Mouse (Mus musculus) layer of hippocampus, postnatal 36 days (tissue): ENCODE measurements around the gene Asb2. TPM values are rescaled to one million over a fixed set of nuclear protein-coding genes. Genes with fewer than 3 reads are reported as not detected.

Experiments
- DNase-seq, 2 experiments: peaks; one replicate each; pipeline ENCODE4 v3.0.0; 2022
- total RNA-seq, 2 experiments: library from RNA; stranded (reverse); gene quantifications; 2 replicates each; pipeline ENCODE4 v1.2.3; 2021

Asb2 gene
- 1 to 10 TPM; 1.6 to 1.7 TPM for total RNA-seq

DNA sequence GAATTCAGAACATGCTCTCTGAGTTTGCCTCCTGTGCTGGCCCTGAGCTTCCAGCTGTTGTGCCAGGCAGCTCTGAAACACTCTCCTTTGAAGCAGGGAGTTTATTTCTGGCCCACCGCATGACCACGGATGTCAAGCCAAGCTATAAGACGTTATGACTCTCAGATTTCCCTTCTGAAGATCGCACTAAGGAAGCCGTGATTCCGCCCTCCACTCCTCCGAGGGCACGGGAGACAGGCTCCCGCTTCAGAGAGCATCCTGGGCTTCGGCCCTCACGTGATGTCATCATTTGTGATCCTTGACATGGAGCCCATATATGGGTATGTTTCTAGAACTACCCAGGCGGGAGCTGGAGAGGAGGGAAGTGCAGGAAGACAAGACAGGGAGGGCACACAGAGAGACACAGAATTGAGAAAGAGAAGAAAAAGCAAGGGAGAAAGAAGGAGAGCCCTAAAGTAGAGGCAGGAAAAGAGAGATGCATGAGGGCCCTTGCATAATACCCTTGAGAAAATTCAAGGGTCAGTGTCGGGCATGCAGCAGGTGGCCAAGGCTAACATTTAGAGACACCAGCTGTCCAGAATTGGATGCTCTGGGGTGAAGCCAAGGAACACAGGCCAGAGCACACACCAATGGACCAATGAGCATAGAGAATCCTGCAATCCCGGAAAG lies at the start of gene Asb2:
TSS of gene Asb2 (minus strand) at position 256 of the 669 bp plus-strand sequence.
- DNase-seq: no peak

DNA sequence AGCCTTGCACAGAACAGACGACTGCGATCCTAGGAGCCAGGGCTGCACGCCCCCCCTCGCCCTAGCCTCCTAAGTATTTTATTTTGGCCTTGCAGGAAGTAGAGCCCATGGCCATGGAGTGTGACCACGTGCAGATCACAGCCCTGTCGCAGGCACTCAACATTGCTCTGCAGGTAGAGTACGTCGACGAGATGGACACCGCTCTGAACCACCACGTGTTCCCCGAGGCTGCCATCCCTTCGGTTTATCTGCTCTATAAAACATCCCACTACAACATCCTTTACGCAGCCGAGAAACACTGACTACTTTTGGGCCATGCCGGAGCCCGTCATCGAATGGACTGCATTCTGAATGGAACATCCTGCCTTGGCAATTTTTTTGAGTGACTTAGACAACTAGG lies 48.3 kb upstream of the Asb2 start:
- DNase-seq: no peak

DNA sequence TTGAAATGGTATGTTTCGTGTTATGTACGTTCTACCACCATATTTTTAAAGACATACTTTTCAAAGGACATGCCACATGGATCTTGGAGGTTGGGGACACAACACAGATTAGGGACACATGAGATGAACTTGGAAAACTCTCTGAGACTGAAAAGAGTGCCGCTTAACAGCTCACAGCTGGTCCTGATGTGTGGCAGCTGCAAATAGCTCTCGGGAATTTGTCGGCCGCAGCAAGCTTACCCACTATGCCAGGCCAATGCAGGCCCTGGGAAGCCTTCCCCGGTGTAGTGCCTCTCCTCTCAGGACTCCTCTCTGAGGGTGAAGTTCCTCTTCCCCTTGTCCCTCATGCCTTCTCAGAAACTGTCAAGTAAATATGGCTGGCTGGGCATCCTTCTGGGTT lies 41.0 kb upstream of the Asb2 start:
- DNase-seq: no peak

DNA sequence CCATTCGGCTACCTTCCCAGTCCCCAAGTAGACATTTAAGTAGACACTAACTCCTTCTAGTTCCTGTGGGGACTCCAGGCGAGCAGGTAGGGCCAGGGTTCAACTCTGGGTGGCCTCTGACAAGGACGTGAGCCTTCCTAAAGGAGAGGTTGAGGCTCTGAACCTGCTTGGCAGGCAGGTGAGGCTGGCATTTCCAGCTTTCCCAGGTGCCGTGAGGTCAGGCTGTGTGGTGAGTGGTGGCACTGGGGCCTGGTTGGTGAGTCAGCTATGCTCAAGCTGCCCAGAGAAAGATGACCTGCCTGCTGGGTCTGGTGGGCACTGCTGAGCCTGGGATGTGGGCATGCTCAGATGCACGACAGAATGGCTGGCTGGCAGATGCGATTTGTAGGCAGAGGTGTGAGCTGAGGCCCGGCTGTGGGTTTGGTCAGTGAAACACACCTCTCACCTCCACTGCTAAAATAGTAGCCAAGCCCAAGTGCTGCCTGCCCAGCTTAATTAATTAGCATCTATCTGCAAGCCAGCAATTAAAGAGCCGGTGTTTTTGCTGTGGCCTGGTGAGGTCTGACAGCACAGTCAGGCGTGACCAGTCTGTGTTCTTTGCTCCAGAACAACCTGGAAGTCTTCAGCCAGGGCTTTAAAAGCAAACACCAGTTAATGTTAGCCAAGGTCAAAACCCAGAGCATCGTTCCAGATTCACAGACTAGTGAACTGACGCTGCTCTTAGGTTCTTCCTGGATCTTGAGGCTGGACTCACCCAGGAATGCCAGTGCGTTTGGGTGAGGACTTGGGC lies 39.9 kb upstream of the Asb2 start:
- DNase-seq: no peak

DNA sequence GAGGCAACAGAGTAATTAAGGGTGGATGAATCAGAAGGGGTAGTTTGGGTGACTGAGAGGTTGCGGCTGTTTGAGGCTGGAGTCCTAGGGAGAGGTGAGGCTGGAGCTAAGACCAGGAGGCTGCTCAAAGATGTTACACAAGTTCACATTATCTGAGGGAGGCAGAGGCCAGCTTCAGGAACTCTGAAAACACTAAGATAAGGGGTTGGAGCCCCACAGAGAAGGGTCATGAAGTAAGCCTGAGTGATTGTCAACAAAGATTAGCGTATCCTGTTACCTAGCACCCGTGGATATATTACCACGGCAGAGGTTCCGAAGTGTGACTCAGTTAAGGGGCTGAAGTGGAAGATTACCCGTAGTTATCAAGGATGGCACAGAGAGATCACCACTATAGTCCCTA lies 37.7 kb upstream of the Asb2 start:
- no peak for DNase-seq

DNA sequence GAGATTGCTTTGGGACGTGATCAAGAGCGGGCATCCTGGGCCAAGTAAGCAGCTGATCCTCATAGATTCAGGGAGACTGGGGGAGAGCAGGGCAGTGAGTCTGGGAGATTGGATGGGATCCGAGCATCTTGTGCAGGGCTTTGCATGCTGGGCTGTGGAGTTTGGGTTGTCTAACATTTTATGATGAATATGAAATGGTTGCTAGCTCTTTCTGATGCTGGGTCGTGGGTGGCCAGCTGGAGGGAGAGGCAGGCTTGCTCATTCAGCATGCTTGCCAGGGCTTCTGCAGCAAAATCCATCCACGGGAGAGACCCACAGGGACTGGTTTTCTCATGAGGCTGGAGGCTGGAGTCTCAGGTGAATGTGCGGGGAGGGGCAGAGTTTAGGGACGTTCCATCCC lies 35.3 kb upstream of the Asb2 start:
- peak; percentile 65 to 74 for DNase-seq

DNA sequence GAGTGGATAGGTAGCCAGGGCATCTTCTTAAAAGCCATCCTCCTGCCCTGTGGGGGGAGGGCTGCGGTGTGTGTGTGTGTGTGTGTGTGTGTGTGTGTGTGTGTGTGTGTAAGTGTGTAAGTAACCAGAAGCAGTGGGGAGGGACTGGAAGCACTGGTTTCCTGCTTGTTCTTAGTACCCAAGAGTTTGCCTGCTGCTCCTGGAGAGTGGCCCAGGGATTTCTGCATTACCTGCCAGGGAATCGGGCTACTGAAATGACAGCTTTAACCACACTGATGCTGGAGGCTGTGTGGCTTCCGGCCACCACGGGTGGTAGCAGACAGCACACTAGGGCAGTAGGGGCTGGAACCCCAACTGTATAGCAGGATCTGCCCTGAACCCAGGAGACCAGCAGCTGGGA lies 34.2 kb upstream of the Asb2 start:
- no peak for DNase-seq

DNA sequence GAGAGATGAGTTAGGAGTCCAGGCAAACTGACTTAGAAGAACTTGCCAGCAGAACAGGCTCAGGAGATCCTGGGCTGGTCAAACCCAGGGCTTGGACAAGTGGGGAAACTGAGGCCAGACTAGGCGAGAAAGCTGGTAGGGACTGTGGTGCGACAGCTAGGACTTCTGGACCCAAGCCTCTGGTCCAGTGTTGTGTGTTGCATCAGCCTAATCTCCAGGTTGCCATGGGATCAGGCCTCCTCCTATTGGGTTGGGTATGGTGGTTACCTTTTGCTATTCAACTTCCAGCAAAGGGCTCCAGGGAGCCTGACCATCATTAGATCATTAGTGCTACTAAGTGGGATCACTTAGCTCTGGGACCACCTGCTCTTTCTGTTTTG lies 33.5 kb upstream of the Asb2 start:
- DNase-seq: no peak

DNA sequence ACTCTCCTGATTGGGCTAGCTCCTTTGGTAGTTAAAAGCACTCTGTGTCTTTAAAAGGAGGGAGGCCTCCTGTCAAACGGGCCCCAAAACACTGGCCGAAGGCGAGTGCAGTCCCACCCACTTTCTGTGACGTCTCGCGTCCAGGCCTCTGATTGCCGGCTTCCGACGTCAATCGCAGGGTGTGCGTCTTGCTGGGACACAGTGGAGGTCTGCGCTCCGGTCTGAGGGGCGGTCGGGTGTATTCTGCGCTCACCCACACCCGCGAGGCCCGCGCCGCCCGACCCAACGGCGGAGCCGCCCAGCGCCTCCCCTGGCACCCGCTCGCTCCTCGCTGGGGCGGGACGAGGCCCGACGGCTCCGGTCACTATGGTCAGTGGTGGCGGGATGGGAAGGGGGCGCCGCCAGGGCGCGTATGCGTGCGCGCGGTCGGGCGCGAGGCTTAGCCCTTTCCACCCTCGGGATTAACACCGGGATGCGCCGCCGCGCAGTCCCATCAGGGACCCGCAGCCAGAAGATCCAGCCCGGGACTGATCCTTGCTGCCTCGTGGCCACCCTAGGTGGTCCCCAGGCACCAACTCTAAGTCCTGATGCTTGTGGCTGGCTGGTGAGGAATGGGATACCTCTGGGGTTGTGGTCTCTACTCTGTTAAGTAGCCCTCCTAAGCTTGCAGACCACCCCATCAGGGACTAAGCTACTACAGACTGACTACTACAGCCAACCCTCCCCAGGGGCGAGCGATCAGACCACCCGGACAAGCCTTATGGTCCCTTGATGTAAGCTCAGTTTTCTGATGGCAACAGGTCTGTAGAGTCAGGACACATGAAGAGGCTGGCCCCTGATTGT lies 32.9 kb upstream of the Asb2 start, which contains the start of gene Otub2:
TSS of gene Otub2 (plus strand) at position 178 of the 843 bp plus-strand sequence.
- peak; percentile 98 for DNase-seq

DNA sequence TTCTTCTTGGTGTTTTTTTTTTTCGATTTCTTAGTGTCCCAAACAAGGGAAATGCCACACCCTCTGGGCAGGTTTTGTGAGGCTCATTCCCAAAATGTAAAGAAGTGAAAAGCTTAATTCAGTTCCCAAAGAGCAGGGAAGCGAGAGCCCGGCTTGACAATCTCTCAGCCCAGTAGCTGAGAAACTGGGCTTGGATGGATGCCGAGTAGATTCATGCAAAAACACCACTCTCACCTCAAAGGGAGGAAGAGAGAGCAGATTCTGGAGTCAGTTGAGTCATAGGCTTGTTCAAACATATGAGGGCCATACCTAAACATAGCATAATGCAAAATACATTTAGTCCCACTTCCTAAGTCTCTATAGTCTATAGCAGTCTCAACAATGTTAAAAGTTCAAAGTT lies 24.4 kb upstream of the Asb2 start:
- DNase-seq: no peak

DNA sequence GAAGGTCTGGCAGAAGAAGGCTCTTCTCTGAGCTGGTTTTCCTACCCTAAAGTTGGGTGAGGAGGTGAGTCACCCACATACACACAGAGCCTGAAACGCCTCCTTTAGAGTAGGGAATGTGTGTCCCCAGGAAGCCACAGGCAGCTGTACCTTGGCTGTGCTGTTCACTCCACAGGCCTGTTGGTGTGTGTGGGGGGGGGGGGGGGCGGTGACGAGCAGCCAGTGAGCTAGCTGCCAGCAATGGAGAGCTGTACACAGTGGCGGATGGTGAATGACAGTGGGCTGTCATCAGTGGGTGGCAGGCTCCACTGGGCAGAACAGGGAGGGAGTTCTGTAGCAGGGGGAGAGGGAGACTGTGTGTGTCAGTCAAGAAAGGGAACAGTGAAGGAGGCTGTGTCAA lies 21.0 kb upstream of the Asb2 start:
- DNase-seq: peak; percentile 51 to 57

DNA sequence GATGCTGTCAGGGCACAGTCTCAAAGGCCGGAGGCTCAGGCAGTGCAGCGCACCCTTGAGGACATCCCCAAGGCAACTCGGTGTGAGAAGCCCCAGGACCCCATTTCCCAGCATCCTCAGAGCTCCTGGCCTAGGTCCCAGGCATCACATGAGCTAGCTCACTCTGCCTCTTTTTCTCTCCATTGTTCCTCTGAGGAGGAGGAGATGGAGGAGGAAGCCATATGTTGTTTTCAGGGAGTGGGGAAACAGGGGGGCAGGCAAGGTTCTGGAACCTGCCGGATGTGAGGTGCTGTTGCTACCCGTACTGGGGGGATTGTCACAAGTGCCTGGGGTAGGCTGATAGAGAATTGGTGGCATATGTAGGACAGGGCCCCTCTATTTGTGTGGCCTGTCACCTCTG lies 20.3 kb upstream of the Asb2 start:
- DNase-seq: peak; percentile 75 to 76

DNA sequence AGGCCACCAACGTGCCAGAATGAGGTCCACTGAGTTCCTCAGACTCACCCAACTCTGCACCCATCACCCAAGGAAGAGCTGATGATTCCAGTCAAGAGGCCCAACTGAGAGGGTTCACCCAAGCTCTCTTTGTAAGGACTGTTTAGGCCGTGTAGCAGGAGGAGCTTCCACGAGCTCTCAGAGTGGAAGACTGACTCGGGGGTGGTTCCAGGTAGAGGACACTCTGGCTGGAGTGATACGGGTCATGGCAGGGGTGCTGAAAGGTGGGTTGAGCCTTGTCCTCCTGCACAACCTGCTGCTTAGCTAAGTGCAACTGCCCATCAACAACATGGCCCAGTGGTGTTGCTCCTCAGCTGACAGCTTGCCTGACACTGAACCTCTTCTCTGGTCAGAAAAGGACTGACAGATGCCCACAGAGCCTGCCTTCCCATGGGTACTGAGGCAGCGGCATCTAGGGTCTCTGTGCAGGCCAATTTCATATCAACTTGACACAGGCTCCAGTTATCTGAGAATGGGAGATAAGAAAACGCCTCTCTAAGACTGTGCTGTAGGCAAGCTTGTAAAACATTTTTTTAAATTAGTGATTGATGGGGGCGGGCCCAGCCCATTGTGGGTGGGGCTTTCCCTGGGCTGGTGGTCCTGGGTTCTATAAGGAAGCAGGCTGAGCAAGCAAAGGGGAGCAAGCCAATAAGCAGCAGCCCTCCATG lies 17.9 kb upstream of the Asb2 start:
- no peak for DNase-seq

DNA sequence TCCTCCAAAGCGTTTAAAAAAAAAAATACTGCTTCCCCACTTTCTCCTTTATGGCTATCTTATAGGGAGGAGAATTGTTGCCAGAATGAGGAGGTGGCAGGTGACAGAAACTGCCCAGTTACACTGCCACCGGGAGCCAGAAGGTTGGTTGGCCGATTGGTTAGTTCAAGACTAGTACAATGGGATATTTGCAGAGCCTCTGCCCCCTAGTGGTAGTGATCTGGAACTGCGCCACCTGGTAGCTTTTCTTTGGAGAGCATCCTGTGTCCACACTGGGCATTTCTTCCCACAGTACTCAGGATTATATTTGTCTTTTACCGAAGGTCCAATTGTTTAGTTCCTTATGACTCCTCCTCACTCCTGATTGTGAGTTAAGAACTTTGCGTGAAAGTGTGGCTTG lies 15.9 kb upstream of the Asb2 start:
- DNase-seq: no peak

DNA sequence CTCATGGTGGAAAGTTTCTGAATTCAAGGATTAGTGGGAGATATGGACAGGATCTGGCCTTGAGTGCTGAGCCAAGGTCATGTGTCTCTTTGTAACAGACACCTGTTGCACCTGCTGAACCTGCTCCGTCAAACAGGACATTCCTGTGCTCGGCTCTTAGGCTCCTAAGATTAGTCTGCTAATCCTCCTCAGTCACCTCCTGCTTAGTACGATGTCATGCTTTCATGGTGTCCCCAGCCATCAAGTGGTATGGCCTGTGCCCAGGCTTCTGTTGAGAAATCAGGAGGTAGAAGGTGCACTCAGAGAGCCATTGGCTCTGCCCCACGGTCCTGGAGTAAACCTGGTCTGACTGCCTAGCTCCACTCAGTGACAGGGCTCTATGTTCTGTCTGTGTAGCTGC lies 15.1 kb upstream of the Asb2 start:
- DNase-seq: no peak

DNA sequence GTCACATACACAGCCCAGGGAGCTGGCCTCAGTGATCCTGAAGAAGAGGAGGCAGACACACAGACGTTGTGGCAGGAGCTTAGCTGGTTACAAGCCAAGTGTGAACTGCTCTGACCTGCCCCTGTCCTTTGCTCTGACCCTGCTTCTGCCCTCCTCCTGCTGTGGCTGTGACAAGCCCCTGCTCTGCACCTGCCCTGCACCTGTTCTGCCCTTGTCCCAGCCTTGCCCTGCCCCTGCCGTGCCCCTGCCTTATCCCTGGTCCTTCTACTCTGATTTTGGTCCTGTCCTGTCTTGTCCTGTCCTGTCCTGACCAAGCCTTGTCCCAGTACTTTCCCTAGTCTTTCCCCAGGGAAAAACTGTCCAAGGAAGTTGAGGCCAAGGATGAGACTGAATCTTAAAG lies 13.0 kb upstream of the Asb2 start:
- DNase-seq: no peak

DNA sequence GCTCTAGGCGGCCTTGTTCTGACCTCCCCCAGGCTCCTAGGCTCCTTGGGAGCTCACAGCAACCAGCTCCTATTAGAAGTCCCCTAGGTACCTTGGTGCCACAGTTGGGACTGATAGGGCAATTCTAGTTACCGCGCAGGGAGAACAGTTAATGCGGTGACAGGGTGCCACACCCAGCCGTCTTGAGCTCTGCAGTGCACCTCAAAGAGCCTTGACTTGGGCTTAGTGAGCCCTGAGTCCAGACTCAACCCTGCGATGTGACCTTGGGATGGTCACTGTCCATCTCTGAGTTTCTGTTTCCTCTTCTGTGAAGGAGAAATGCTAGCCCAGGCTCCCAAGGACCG lies 12.5 kb upstream of the Asb2 start:
- DNase-seq: no peak

DNA sequence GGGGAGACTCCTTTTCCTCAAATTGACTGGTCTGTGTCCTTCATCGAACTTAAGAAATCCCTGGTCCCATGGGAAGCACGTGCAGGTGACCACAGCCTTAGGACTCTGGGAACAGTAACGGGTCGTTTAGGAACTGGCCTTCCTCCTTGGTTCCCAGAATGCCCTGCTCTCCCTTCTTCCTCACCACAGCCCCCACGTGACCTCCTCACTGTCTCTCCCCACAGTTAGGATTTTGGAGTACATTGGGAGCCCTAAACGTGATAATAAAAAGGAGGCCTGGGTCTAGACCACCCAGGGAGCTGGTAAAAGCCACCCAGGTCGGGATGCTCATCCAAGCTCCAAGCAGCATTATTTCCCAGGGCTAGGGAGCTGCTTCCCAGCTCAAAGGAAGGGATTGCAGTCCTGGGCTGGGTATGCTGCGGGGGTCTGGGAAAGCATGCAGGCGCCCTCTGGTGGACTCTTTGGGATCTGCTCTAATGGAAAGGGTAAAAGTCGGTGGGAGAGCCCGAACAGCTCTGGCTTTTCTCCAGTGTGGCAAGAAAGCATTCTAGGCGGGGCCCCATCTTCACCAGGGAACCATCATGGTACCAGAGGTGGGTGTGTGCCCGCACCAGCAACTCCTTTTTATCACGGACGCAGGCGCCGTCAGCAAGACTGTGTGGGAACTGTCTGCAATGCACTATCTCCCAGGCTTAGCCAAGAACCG lies 12.0 kb upstream of the Asb2 start:
- peak; percentile 66 to 76 for DNase-seq

DNA sequence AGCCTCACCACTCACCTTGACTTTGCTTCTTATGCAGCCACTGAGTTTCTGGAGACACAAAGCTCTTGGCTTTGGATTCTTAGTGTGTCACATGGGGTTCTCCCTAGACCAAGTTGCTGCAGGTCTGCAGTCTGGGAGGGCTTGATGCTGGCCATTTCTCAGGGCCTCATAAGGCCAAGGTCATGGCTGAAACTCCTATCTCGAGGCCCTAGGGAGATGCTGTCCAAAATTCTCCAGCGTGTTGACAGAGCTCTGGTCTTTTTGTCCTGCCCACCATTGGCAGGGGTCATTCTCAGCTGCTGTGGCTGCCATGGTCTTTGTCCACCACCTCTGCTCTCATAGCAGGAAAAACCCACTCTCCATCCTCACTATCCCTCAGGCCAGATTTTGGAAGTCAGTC lies 11.4 kb upstream of the Asb2 start:
- DNase-seq: no peak

DNA sequence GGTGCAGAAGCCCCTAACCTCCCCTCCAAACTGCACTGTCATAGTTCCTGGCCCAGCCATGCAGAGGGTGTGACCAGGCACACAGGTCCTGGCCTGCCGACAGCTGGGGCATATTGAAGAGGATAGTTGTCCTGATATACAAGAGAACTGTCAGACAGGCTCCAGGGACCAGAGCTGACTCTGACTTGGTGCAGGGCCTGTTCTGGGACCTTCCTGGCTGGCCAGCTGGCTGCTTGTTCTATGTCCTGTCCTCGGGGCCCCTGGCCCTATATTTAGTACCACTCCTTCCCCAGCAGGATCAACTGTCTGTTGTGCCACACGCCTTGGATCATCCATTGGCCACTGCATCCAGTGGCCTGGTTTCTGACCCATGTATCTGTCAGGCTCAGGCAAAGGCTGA lies 6.5 kb upstream of the Asb2 start:
- DNase-seq: no peak

DNA sequence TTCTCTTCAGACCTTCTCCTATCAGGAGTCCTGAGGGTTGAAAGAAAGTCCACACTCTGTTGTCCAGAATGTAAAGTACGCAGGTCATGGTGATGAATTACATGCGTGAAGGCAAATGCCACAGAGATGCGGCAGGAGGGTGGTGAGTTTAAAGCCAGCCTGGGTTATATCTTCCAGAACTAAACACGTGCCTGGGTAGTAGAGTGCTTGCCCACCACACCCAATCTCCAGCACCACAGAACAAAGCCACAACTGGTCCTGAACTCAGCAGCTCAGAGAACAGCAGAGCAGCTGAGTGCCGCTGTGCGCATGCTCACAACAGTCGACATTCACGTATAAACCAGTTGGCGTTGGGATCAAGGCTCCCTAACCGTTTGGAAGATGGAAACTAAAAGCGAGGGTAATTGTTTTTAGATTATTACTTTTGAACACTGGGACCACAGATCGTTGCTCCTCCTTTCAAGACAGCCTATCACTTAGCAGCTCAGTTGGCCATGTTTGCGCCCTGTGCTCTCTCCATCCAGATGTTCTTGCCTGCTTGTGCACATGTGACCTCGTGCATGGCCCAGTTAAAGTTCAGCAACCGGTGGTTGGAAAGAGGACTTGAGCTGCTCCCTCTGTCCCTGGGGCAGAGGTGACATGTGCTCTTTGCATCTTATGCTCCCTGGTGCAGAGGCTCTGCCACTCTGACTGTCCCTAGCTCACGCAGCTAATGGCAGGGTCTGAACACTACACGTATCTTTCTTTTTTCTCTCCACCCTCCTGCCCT lies 5.9 kb upstream of the Asb2 start:
- DNase-seq: no peak
